Mouse (Mus musculus): ENCODE measurements around the gene Cdcp1. TPM values are rescaled to one million over a fixed set of nuclear protein-coding genes. Genes with fewer than 3 reads are reported as not detected.

Cdcp1 gene
- polyA plus RNA-seq, 1 experiment from 2014 or later, result 13.5 TPM

- Histone ChIP-seq H3K9ac (no peak overlapping the region), H3K4me3 (replicated peaks) (no peak overlapping the region), H3K9me3 (no peaks in the 10 kb centered on the region), H3K36me3 (no peaks in the 10 kb centered on the region), H3K4me1 (no peaks in the 10 kb centered on the region), H3K4me2 (no peak overlapping the region), H3K27ac (no peak overlapping the region), H3K27me3 (replicated peaks) (no peaks in the 10 kb centered on the region)
- 86% methylated on average over 3 of the region's 3 CpGs for WGBS
- ATAC-seq (ENCODE audit: insufficient read depth, low FRiP score, low read depth), result no peak
These were observed 49.9 kb downstream of the Cdcp1 start for GRCm38 (mm10) chr9:123165781-123166443.

DNA sequence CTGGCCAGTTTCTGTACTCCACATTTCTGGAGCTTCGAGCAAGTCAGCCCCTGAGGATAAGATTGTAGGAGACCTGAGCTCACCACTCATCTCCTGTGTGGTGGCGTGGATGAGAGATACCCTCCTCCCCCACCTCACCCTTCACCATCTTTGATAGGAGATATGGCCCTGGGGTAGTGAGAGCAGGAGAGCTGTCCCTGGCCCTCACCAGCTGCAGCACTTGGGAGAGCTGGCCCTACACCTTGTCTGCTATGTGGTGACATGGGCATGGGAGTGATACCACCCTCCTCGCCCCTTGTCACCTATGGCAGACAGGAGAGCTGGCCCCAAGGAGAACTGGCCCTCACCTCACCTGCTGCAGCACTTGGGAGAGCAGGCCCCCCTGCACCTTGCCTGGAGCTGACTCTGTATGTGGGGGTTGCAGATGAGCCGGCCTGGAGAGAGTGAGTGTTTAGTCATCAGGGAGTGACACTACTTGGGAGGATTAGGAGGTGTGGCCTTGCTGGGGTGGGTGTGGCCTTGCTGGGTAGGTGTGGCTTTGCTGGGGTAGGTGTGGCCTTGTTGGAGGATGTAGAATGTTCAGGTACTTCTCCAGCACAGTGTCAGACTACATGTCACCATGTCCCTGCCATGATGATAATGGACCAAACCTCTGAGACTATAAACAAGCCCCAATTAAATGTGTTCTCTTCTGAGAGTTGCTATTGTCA, 52.7 kb downstream of the Cdcp1 start:
- H3K9me3 ChIP-seq, result no peaks in the 10 kb centered on the region
- WGBS, result 80% methylated on average over 4 of the region's 4 CpGs
- H3K4me3 ChIP-seq (replicated peaks), result no peak overlapping the region
- no peaks in the 10 kb centered on the region for H3K27me3 ChIP-seq (replicated peaks)
- H3K4me2 ChIP-seq, result no peak overlapping the region
- H3K4me1 ChIP-seq, result no peaks in the 10 kb centered on the region
- H3K9ac ChIP-seq, result no peak overlapping the region
- no peak overlapping the region for H3K27ac ChIP-seq
- no peaks in the 10 kb centered on the region for H3K36me3 ChIP-seq
- ATAC-seq (ENCODE audit: insufficient read depth, low FRiP score, low read depth), result no peak

GRCm38 (mm10) chr9:123161792-123162191, 54.0 kb downstream of the Cdcp1 start:
- H3K36me3 ChIP-seq, result no peaks in the 10 kb centered on the region
- H3K27ac ChIP-seq, result no peak overlapping the region
- H3K4me3 ChIP-seq (replicated peaks), result no peak overlapping the region
- H3K4me1 ChIP-seq, result no peaks in the 10 kb centered on the region
- WGBS, result 65% methylated on average over 2 of the region's 2 CpGs
- no peaks in the 10 kb centered on the region for H3K27me3 ChIP-seq (replicated peaks)
- H3K4me2 ChIP-seq, result no peak overlapping the region
- no peak for ATAC-seq (ENCODE audit: insufficient read depth, low FRiP score, low read depth)
- H3K9me3 ChIP-seq, result no peaks in the 10 kb centered on the region
- no peak overlapping the region for H3K9ac ChIP-seq

DNA sequence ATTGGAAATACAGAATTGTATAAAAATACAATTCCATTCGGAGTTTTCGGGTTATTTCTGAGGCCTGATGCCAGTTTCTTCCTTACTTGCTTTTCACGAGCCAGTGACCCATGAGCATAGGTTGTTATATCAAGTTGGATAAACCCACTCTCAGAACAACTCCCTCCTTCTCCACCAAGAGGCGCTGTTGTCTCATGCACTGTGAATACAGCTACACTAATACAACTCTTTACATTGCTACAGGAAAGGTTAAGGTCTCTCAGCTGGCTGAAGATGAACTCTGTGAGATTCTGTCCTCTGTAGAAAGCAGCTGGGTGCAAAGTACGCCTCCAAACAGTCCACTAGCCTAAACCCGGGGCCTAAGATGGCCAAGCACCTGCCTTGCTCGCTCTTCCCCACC, 56.5 kb downstream of the Cdcp1 start:
- Histone ChIP-seq H3K27me3 (replicated peaks) (no peaks in the 10 kb centered on the region), H3K4me3 (replicated peaks) (no peak overlapping the region), H3K4me2 (no peak overlapping the region), H3K27ac (no peak overlapping the region), H3K9ac (no peak overlapping the region), H3K4me1 (no peaks in the 10 kb centered on the region), H3K9me3 (no peaks in the 10 kb centered on the region), H3K36me3 (no peaks in the 10 kb centered on the region)
- 62% methylated on average over 7 of the region's 7 CpGs for WGBS
- 0 out of 2 replicates have a peak, but pooled peaks have one; percentile 37 for ATAC-seq (ENCODE audit: insufficient read depth, low FRiP score, low read depth)

DNA sequence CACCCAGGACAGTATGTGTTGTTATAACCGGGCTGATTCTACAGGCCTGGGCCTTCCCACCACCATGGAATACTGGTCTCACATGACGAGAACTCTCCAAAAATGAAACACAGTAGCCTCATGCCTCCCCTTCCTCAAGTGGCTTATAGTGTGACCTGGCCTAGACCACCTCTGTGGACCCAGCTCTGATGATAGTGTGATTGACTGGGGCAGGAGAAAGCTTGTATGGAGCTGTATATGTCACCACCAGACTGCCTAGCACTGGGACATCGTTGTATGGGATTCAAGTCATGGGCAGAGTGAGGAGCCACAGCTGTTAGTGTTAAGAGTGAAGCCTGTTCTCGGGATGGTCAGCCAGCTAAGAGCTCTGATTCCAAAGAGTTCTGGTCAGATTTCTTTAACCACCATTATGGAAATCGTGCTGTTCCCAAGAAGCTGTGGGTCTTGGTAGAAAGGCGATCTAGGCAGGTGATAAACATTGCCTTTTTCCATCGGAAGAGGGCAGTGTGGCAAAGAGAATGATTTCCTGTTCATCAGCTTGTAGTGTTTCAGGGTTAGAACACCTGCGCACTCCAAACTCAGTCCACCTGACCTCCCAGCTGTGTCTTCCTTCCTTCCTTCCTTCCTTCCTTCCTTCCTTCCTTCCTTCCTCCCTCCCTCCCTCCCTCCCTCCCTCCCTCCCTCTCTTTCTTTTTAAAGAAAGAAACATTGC, 57.6 kb downstream of the Cdcp1 start:
- no peaks in the 10 kb centered on the region for H3K9me3 ChIP-seq
- no peak overlapping the region for H3K4me2 ChIP-seq
- H3K27me3 ChIP-seq (replicated peaks), result no peaks in the 10 kb centered on the region
- 51% methylated on average over 8 of the region's 8 CpGs for WGBS
- no peaks in the 10 kb centered on the region for H3K36me3 ChIP-seq
- no peak overlapping the region for H3K27ac ChIP-seq
- ATAC-seq (ENCODE audit: insufficient read depth, low FRiP score, low read depth), result no peak
- H3K4me3 ChIP-seq (replicated peaks), result no peak overlapping the region
- no peak overlapping the region for H3K9ac ChIP-seq
- H3K4me1 ChIP-seq, result no peaks in the 10 kb centered on the region

DNA sequence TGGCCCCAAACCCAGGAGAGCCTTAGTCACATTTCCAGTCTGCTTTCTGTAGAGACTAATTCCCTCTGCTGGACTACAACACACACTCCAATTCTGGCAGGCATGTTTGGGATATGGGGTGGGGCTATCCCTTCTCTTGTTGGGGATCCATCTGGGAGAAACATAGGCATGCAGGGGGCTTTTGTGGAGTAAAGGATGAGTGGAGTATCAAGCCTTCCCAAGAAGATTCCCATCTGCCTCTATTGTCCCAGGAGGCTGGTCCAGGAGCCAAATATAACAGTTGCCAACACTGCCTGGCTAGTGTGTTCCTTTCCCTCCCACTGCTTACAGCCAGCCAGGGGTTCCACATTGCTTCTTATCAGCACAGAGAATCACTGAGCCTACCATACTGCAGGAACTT, 58.1 kb downstream of the Cdcp1 start:
- H3K27me3 ChIP-seq (replicated peaks), result no peaks in the 10 kb centered on the region
- no peak overlapping the region for H3K4me3 ChIP-seq (replicated peaks)
- no peaks in the 10 kb centered on the region for H3K9me3 ChIP-seq
- H3K4me2 ChIP-seq, result no peak overlapping the region
- no peak overlapping the region for H3K9ac ChIP-seq
- ATAC-seq (ENCODE audit: insufficient read depth, low FRiP score, low read depth), result no peak
- no peak overlapping the region for H3K27ac ChIP-seq
- no peaks in the 10 kb centered on the region for H3K36me3 ChIP-seq
- H3K4me1 ChIP-seq, result no peaks in the 10 kb centered on the region

DNA sequence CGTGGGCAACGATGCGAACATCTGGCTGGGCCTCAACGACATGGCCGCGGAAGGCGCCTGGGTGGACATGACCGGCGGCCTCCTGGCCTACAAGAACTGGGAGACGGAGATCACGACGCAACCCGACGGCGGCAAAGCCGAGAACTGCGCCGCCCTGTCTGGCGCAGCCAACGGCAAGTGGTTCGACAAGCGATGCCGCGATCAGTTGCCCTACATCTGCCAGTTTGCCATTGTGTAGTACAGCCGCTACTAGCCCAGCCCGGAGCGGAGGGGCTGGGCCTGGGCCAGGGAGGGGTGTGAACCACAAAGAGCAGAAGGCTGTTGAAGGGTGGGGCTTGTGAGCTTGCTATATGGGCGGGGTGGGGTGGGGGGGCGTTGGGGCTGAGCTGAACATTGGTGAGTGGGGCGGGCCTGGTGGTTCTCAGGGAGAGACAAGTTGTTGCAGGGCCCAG, 58.9 kb downstream of the Cdcp1 start:
- Histone ChIP-seq H3K36me3 (no peaks in the 10 kb centered on the region), H3K4me1 (no peaks in the 10 kb centered on the region), H3K4me2 (peak overlapping the region; percentile 44), H3K9me3 (no peaks in the 10 kb centered on the region), H3K4me3 (replicated peaks) (peak overlapping the region; percentile 12), H3K9ac (no peak overlapping the region), H3K27ac (no peak overlapping the region), H3K27me3 (replicated peaks) (no peaks in the 10 kb centered on the region)
- peak; percentile 67 for ATAC-seq (ENCODE audit: insufficient read depth, low FRiP score, low read depth)
- 31% methylated on average over 29 of the region's 30 CpGs for WGBS

GRCm38 (mm10) chr9:123153121-123153520, 62.7 kb downstream of the Cdcp1 start:
- no peak overlapping the region for H3K27ac ChIP-seq
- H3K27me3 ChIP-seq (replicated peaks), result no peaks in the 10 kb centered on the region
- H3K9ac ChIP-seq, result no peak overlapping the region
- no peaks in the 10 kb centered on the region for H3K4me1 ChIP-seq
- ATAC-seq (ENCODE audit: insufficient read depth, low FRiP score, low read depth), result no peak
- H3K4me2 ChIP-seq, result no peak overlapping the region
- H3K4me3 ChIP-seq (replicated peaks), result no peak overlapping the region
- 84% methylated on average over 2 of the region's 2 CpGs for WGBS
- no peaks in the 10 kb centered on the region for H3K9me3 ChIP-seq
- no peaks in the 10 kb centered on the region for H3K36me3 ChIP-seq

- H3K4me3 ChIP-seq (replicated peaks), result no peak overlapping the region
- ATAC-seq (ENCODE audit: insufficient read depth, low FRiP score, low read depth), result no peak
These were observed 63.8 kb downstream of the Cdcp1 start for GRCm38 (mm10) chr9:123152026-123152425.

DNA sequence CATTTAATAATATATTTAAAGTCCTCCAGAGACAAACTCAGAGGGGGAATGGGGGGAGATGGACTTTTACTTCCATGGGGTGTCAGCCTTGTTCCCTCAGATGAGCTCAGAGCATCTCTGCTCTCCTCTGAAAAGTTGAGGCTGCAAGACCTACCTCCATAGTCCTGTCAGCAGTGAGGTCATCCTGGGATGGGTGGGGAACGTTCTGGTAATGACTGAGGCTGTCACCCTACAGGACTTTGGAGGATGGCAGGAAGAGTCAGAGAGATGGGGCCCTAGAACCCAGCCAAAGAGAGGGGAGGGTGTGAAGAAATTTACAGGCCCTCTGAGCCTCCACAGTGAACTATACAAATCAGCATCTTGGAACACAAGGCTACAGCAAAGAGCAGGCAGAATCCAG, 64.3 kb downstream of the Cdcp1 start:
- no peak for ATAC-seq (ENCODE audit: insufficient read depth, low FRiP score, low read depth)
- no peak overlapping the region for H3K4me2 ChIP-seq
- H3K36me3 ChIP-seq, result no peaks in the 10 kb centered on the region
- no peak overlapping the region for H3K27ac ChIP-seq
- H3K4me1 ChIP-seq, result no peaks in the 10 kb centered on the region
- H3K4me3 ChIP-seq (replicated peaks), result no peak overlapping the region
- H3K27me3 ChIP-seq (replicated peaks), result no peaks in the 10 kb centered on the region
- no peak overlapping the region for H3K9ac ChIP-seq
- WGBS, result 52% methylated on average over 1 of the region's 1 CpGs
- no peaks in the 10 kb centered on the region for H3K9me3 ChIP-seq

More at GRCm38 (mm10) chr9:123152026-123152425, 63.8 kb downstream of the Cdcp1 start:
- Histone ChIP-seq H3K27me3 (replicated peaks) (no peaks in the 10 kb centered on the region), H3K9me3 (no peaks in the 10 kb centered on the region), H3K36me3 (no peaks in the 10 kb centered on the region), H3K4me1 (no peaks in the 10 kb centered on the region), H3K27ac (no peak overlapping the region), H3K4me2 (no peak overlapping the region), H3K9ac (no peak overlapping the region)
- WGBS, result 49% methylated on average over 3 of the region's 3 CpGs

- Histone ChIP-seq H3K27ac (peak within 1 kb of the TSS; percentile 41; the same call in 1 of the 2 replicates), H3K27me3 (replicated peaks) (no peaks in the 10 kb centered on the region), H3K4me3 (replicated peaks) (no peak within 1 kb of the TSS), H3K9ac (no peak within 1 kb of the TSS), H3K36me3 (no peaks in the 10 kb centered on the region), H3K9me3 (no peaks in the 10 kb centered on the region), H3K4me2 (no peak within 1 kb of the TSS), H3K4me1 (no peaks in the 10 kb centered on the region)
- ATAC-seq (ENCODE audit: insufficient read depth, low FRiP score, low read depth), result no peak
- WGBS, result 70% methylated on average over 5 of the region's 5 CpGs
These were observed 65.4 kb downstream of the Cdcp1 start, which contains the start of gene Clec3b for GRCm38 (mm10) chr9:123150241-123151020. Gene Clec3b (plus strand): TSS chr9:123150946.
